Mouse (Mus musculus) liver, adult 2 months (tissue): ENCODE results near the gene Dglucy.

Experiments
- CTCF ChIP-seq: fragments of 200-500 bp; IDR thresholded peaks from 2 replicates; pipeline ENCODE4 v1.5.1; 2011; ENCODE audit warnings: low read depth, low read length, control low read depth
- POLR2A ChIP-seq: fragments of 200-500 bp; IDR thresholded peaks from 2 replicates; pipeline ENCODE4 v1.6.1; 2011; ENCODE audit warnings: low read length, control low read depth; ENCODE audit not compliant: insufficient read depth; ENCODE audit errors: extremely low read depth

DNA sequence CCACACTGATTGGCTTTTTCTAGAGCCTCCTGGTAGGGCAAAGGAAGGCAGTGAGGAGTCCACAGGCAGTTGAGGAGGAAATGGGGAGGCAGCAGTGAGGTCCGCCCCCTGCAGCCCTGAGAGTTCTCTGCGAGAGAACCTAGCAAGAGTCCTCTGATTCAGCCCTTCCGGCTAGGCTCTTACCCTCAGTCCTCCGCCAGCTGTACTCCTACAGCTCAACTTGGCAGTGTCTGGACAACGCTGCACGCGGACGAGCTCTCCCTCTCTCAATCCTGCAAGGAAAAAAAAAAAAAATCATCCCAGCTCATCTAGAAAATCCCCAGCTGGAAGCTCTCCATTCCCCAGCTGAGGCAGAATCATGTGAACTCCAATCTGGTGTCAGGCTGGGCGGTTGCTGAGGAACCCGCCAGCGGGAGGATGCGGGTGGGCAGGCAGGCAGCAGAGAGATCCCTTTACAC, 109.0 kb downstream of the Dglucy start:
- no peak for TF ChIP-seq CTCF
- no peak for TF ChIP-seq POLR2A
